Mouse (Mus musculus) G1E (cell line): ENCODE data around the gene Slc9a2. TPM values are rescaled to one million over a fixed set of nuclear protein-coding genes. Genes with fewer than 3 reads are reported as not detected.
"Not testable (repeated sequence)": the region's sequence is repeated elsewhere in the genome, so short reads cannot be mapped to it uniquely, and the experiment has no call there.

Experiments used
- ATAC-seq: 2 replicates; pipeline ENCODE4 v1.8.0; 2016; ENCODE audit warnings: mild to moderate bottlenecking; ENCODE audit not compliant: insufficient number of reproducible peaks, poor library complexity, low FRiP score, severe bottlenecking; ENCODE audit errors: extremely low read depth
- DNase-seq: peaks from one replicate; pipeline ENCODE4 v3.0.0; 2012; ENCODE audit warnings: low spot score
- H3K27me3 ChIP-seq: 2 replicates; pipeline ENCODE4 v1.6.1; 2012; ENCODE audit warnings: mild to moderate bottlenecking, low read length, inconsistent platforms; ENCODE audit not compliant: insufficient read depth
- H3K36me3 ChIP-seq: replicated peaks from 2 replicates; pipeline ENCODE3; 2012; ENCODE audit warnings: mild to moderate bottlenecking, inconsistent platforms
- H3K4me1 ChIP-seq: 2 replicates; pipeline ENCODE4 v1.6.1; 2012; ENCODE audit warnings: low read depth, low read length, inconsistent platforms, mixed read lengths; ENCODE audit not compliant: insufficient read depth
- H3K4me3 ChIP-seq: 2 replicates; pipeline ENCODE4 v1.5.1; 2012; ENCODE audit warnings: low read depth, mild to moderate bottlenecking, inconsistent platforms, low read length, moderate library complexity, mixed read lengths
- H3K9me3 ChIP-seq: replicated peaks from 2 replicates; pipeline ENCODE4 v1.6.1; 2012; ENCODE audit warnings: inconsistent platforms
- CTCF ChIP-seq: IDR thresholded peaks from 2 replicates; pipeline ENCODE4 v1.5.1; 2012; ENCODE audit warnings: low read depth, low read length, inconsistent platforms, mixed read lengths
- GATA1 ChIP-seq: IDR thresholded peaks from 2 replicates; pipeline ENCODE4 v1.6.1; 2012; ENCODE audit warnings: borderline replicate concordance, low read length, inconsistent platforms, mixed read lengths
- GATA2 ChIP-seq: IDR thresholded peaks from 2 replicates; pipeline ENCODE4 v1.6.1; 2012; ENCODE audit warnings: low read depth, low read length, inconsistent platforms, borderline replicate concordance
- POLR2AphosphoS5 ChIP-seq: IDR thresholded peaks from 2 replicates; pipeline ENCODE4 v1.6.1; 2012; ENCODE audit warnings: low read depth, low read length, inconsistent platforms; ENCODE audit not compliant: insufficient replicate concordance
- TAL1 ChIP-seq: conservative IDR thresholded peaks from 2 replicates; pipeline ENCODE4 v1.6.1; 2012; ENCODE audit warnings: low read depth, low read length, inconsistent platforms, mixed read lengths
- polyA plus RNA-seq: library from polyadenylated mRNA; stranded (reverse); fragments of >175 nt; gene quantifications from 2 replicates; pipeline ENCODE4 v1.2.3, GENCODE M21; 2012
- total RNA-seq, 2 experiments: library from RNA; stranded (forward) in 1 of 2; stranded (reverse) in 1 of 2; fragments of 200-1000 nt in 1 of 2; fragments of >200 nt in 1 of 2; fragmentation: Nextera tagmentation in 1 of 2; gene quantifications; 2 replicates each; pipeline ENCODE4 v1.2.3; 2014 to 2017

The Slc9a2 gene
- total and polyA plus RNA-seq, 3 experiments = 0.27 TPM; not detected in 2

DNA sequence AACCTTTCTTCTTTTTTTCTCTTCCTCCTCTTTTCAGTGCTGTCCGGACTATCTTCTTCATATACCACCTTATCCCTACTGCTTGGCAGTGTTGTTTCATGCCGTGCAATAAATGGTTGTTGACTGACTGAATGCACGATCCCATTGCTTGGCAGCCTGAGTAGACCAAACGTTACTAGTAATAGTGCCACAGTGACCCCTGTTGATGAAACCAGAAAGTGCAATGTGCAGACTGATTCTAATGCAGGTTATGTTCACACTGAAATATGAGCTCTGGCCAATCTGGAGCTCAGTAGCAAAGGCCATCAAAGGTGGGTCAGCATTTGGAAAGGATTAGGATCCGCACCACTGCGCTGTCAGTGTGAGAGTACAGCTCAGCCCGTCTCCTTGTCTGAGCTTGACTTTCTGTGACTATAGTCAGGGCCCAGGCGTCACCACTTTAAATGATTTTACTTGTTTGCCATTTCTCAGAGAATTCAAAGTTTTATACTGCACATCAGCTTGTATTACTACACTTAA lies 22.3 kb upstream of the Slc9a2 start:
- H3K36me3 ChIP-seq = no peaks in the 10 kb centered on the region

DNA sequence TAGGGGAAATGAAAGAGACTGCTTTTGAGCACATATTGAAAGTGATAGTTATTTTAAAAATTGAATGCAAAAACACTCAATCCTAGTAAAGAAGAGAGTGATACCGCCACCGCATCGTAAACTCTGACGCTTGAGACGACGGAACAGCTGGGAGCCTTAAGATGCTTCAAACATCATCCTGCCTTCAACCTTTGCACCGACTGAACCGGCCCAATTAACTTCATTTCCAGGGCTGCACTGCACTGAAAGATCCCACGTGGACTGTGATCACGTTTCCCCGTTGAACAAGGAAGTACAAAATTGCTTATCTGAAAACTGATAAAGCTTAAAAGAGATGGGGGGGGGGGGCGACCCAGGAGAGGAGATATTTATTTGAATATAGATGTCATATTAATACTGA lies 21.4 kb upstream of the Slc9a2 start:
- Histone ChIP-seq H3K4me3 (no peak overlapping the region), H3K9me3 (no peaks in the 10 kb centered on the region), H3K27me3 (0 out of 2 replicates have a peak, but pooled peaks cover 5% of the 10 kb centered on the region), H3K4me1 (no peaks in the 10 kb centered on the region), H3K36me3 (no peaks in the 10 kb centered on the region)
- ATAC-seq (no peak), DNase-seq (no peak)
- TF ChIP-seq CTCF = no peak
- no peak for TF ChIP-seq TAL1
- TF ChIP-seq GATA2 = no peak
- TF ChIP-seq GATA1 = no peak
- TF ChIP-seq POLR2AphosphoS5 = no peak

More for the DNA sequence above, 22.3 kb upstream of the Slc9a2 start:
- no peak overlapping the region for H3K4me3 ChIP-seq
- TF ChIP-seq GATA2 (no peak), GATA1 (no peak), POLR2AphosphoS5 (no peak), CTCF (peak; percentile 79), TAL1 (no peak)
- no peaks in the 10 kb centered on the region for H3K9me3 ChIP-seq
- H3K4me1 ChIP-seq = no peaks in the 10 kb centered on the region
- 0 out of 2 replicates have a peak, but pooled peaks cover 5% of the 10 kb centered on the region for H3K27me3 ChIP-seq
- ATAC-seq (no peak), DNase-seq (peak; percentile 20)

DNA sequence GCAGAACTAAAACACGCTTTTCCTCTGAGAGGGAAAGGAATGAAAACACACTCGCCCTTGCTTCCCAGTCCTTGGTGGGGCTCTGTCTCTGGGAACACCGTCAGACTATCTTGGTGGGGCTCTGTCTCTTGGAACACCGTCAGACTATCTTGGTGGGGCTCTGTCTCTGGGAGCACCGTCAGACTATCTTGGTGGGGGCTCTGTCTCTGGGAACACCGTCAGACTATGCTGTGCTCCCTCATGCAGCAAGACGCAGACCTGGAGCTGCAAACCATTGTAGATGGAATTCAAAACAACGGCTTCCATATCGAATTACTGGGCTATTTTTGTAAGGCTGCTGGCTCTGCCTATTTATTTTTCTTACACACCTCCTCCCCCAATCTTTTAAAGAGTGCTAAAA lies 20.9 kb upstream of the Slc9a2 start:
- no peaks in the 10 kb centered on the region for H3K36me3 ChIP-seq
- TF ChIP-seq CTCF (no peak), GATA2 (no peak), POLR2AphosphoS5 (no peak), GATA1 (no peak), TAL1 (no peak)
- no peaks in the 10 kb centered on the region for H3K4me1 ChIP-seq
- H3K4me3 ChIP-seq = no peak overlapping the region
- ATAC-seq (no peak), DNase-seq (no peak)
- 0 out of 2 replicates have a peak, but pooled peaks cover 5% of the 10 kb centered on the region for H3K27me3 ChIP-seq
- H3K9me3 ChIP-seq = no peaks in the 10 kb centered on the region

DNA sequence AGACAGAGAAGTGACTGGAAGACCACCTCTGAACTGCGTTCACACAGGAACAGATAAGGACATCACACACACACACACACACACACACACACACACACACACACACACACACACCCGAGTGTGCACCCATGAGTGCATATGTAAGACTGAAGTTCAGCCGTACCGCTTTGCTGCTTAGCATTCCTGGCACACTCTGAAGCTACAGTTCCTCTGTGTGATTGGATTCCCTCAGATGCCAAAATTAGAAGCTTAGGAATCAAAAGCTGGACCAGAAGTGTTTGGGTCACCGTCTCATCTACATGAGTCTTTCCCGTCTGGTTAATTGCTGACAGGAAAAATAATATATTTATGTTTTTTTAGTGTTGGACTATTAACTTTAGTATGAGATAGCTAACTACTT lies 19.5 kb upstream of the Slc9a2 start:
- no peaks in the 10 kb centered on the region for H3K4me1 ChIP-seq
- no peak for TF ChIP-seq GATA1
- no peak for TF ChIP-seq GATA2
- no peak for TF ChIP-seq CTCF
- no peak for TF ChIP-seq TAL1
- no peak overlapping the region for H3K4me3 ChIP-seq
- no peaks in the 10 kb centered on the region for H3K36me3 ChIP-seq
- H3K27me3 ChIP-seq = 0 out of 2 replicates have a peak, but pooled peaks cover 5% of the 10 kb centered on the region
- H3K9me3 ChIP-seq = no peaks in the 10 kb centered on the region
- ATAC-seq = no peak
- no peak for DNase-seq

DNA sequence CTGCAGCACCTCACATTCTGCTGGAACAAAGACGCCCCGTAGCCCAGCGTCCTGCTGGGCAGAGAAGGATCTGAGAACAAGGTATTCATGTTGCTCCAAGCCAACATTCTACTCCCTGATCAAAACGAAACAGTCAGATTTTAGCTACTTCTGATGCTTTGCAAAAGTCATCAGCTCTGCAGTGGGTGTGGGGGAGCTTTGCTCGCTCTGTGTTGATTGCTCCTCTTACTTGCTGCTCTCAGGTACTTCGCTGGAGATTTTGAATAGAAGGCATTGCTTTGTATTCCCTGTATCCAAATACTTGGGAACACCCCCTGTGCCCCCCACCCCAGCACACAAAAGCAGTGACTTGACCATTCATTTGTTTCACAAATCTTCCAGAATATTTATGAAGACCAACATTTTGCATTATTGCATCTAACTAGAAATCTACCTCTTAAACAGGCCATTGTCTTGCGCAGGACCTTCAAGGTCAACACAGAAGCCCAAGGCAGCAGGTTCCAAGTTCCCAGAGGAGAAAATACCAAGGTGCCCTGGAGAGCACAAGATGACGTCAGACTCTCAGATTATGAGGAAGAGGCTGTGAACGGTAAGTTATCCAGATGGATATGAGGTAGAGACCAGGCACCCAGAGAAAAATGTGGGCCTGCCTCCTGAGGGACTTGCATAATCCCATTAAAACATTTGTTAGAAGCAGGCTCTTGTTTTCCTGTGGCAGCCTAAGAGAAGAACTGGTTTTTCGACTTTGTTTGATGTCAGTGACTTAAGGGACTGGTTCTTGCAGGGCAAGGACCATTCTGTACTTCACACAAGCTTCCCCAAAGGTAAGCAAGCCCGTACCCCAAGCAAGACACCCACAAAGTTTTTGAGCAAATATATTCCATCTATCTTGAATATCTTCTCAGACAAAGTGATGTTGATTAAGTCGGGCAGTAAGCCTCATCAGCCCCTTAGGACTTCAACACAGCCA lies 14.7 kb upstream of the Slc9a2 start:
- ATAC-seq = no peak
- no peak overlapping the region for H3K4me3 ChIP-seq
- TF ChIP-seq CTCF = no peak
- TF ChIP-seq GATA2 = no peak
- no peak for TF ChIP-seq TAL1
- TF ChIP-seq GATA1 = no peak
- TF ChIP-seq POLR2AphosphoS5 = no peak

DNA sequence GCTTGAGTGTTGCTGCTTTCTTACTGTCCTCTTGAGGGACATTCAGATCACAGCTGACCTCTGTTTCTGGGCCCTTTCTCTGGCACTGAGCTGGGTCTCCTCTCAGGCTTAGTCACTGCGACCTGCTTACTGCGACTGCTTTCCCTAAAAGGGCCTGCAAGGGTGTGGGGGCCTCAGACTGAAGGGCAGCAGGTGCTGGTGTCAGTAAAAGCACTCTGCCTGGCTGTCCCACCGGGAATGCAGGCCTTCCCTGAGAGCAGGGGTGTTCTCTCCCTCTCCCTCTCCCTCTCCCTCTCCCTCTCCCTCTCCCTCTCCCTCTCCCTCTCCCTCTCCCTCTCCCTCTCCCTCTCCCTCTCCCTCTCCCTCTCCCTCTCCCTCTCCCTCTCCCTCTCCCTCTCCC lies 12.9 kb upstream of the Slc9a2 start:
- not testable (repeated sequence) for H3K27me3 ChIP-seq, H3K36me3 ChIP-seq, ATAC-seq, H3K4me3 ChIP-seq, DNase-seq, H3K9me3 ChIP-seq, H3K4me1 ChIP-seq

More for the DNA sequence above, 14.7 kb upstream of the Slc9a2 start:
- DNase-seq = no peak
- no peaks in the 10 kb centered on the region for H3K36me3 ChIP-seq
- H3K9me3 ChIP-seq = no peaks in the 10 kb centered on the region
- peaks cover 2% of the 10 kb centered on the region; the same call in 1 of the 2 replicates for H3K27me3 ChIP-seq
- H3K4me1 ChIP-seq = no peaks in the 10 kb centered on the region
